10 mouse cellular contexts compared by ENCODE assay signal in genomic region chr13:16020659-16021058, GRCm38 (mm10). TPM values are rescaled to one million over a fixed set of nuclear protein-coding genes. Genes with fewer than 3 reads are reported as not detected.
DNase-seq lines count a peak whose midpoint lies in the region; ATAC-seq and TF ChIP-seq lines count a peak whose summit lies in the region.
"Had no signal": no experiment of that assay in that cellular context is flagged by ENCODE, and none has a peak within 500 bp of the region (broad histone marks: within the 10 kb centered on the region; RNA-seq: fewer than 3 reads in every experiment).

No protein-coding gene starts in this region.

- no peak overlapping the region for H3K9ac ChIP-seq in kidney, embryonic 16.5 days (replicated peaks; ENCODE audit: low read length)
- H3K9ac ChIP-seq in midbrain, embryonic 14.5 days (replicated peaks; ENCODE audit: low read length) = no peak overlapping the region

- DNase-seq in kidney, adult 18-20 months = peak; percentile 31
- DNase-seq in kidney, postnatal 36 days = peak; percentile 33 to 73
- peak; percentile 86 for DNase-seq in midbrain, embryonic 14.5 days

- no peak for TF ChIP-seq CTCF in embryonic fibroblast, embryonic 13.5 days (IDR thresholded peaks at IDR 0.05; ENCODE audit: borderline replicate concordance, insufficient read depth, low read length)

- no peak for ATAC-seq in kidney, embryonic 16.5 days (ENCODE audit: low FRiP score, low TSS enrichment)
- ATAC-seq in CD4-positive, CD25-positive, alpha-beta regulatory T cell, adult 4 months = peak; percentile 57
- peak; percentile 49 for ATAC-seq in activated CD4-positive, CD25-positive, alpha-beta regulatory T cell, adult 4 months
- no peak for ATAC-seq in midbrain, embryonic 14.5 days (ENCODE audit: low FRiP score, low TSS enrichment)
- no peak for ATAC-seq in erythroblast, adult 5-6 weeks (replicated peaks; ENCODE audit: low FRiP score, poor library complexity, severe bottlenecking)

- TF ChIP-seq POLR2A in embryonic fibroblast, embryonic 13.5 days (IDR thresholded peaks at IDR 0.05; ENCODE audit: low read depth, low read length) = no peak; the same call in 1 of the 2 replicates

- no peak overlapping the region for H3K4me3 ChIP-seq in kidney, embryonic 16.5 days (ENCODE audit: low read length)
- H3K4me3 ChIP-seq in embryonic fibroblast, embryonic 13.5 days (ENCODE audit: insufficient read depth, low read length) = peak overlapping the region; percentile 55
- no peak overlapping the region for H3K4me3 ChIP-seq in midbrain, embryonic 14.5 days (replicated peaks; ENCODE audit: low read depth, low read length)
- H3K4me3 ChIP-seq: erythroblast, embryonic 14.5 days; megakaryocyte, embryonic 14.5 days had no signal

- no peaks in the 10 kb centered on the region for H3K9me3 ChIP-seq in kidney, embryonic 16.5 days (ENCODE audit: low read length)
- no peaks in the 10 kb centered on the region for H3K9me3 ChIP-seq in midbrain, embryonic 14.5 days (ENCODE audit: control insufficient read depth, low read length)
- H3K9me3 ChIP-seq: megakaryocyte, embryonic 14.5 days had no signal

- H3K4me1 ChIP-seq in kidney, embryonic 16.5 days (ENCODE audit: insufficient read depth, low read length) = peaks cover 13% of the 10 kb centered on the region
- H3K4me1 ChIP-seq in embryonic fibroblast, embryonic 13.5 days (ENCODE audit: control insufficient read depth, insufficient read depth, low read length) = no peaks in the 10 kb centered on the region
- peaks cover 9% of the 10 kb centered on the region for H3K4me1 ChIP-seq in midbrain, embryonic 14.5 days (ENCODE audit: control insufficient read depth, insufficient read depth, low read length)

- no peaks in the 10 kb centered on the region for H3K36me3 ChIP-seq in kidney, embryonic 16.5 days (ENCODE audit: insufficient read depth, low read length)
- H3K36me3 ChIP-seq in midbrain, embryonic 14.5 days (ENCODE audit: control insufficient read depth, insufficient read depth, low read length) = no peaks in the 10 kb centered on the region

- peaks cover 28% of the 10 kb centered on the region for H3K27me3 ChIP-seq in kidney, embryonic 16.5 days (ENCODE audit: insufficient read depth, low read length)
- H3K27me3 ChIP-seq in midbrain, embryonic 14.5 days (ENCODE audit: control insufficient read depth, insufficient read depth, low read length) = peaks cover 13% of the 10 kb centered on the region; the same call in 1 of the 2 replicates

- no peak overlapping the region for H3K4me2 ChIP-seq in kidney, embryonic 16.5 days (replicated peaks; ENCODE audit: low read depth, low read length)
- H3K4me2 ChIP-seq in midbrain, embryonic 14.5 days (ENCODE audit: low read length) = no peak overlapping the region

- H3K27ac ChIP-seq in kidney, embryonic 16.5 days (ENCODE audit: low read length) = no peak overlapping the region
- peak overlapping the region; percentile 83 for H3K27ac ChIP-seq in embryonic fibroblast, embryonic 13.5 days (ENCODE audit: insufficient read depth, low read length)
- H3K27ac ChIP-seq in midbrain, embryonic 14.5 days (replicated peaks; ENCODE audit: low read depth, low read length) = no peak overlapping the region

- WGBS in kidney, embryonic 16.5 days = 3% methylated on average over 1 of the region's 1 CpGs
- 0% methylated on average over 1 of the region's 1 CpGs for whole genome bisulfite sequencing in midbrain, embryonic 14.5 days

RNA-seq across cellular contexts. Expression of gene Inhba, which starts 9.0 kb away (rescaled TPM):
- 1.0 and 2.5 TPM in 2 replicates for polyA plus RNA-seq in kidney, embryonic 16.5 days (2015; fragmentation: Nextera tagmentation; extraction: Ambion mirVana)
- polyA plus RNA-seq in CD4-positive, CD25-positive, alpha-beta regulatory T cell, adult 4 months (2017; shearing (Covaris generic)) = not detected
- not detected for polyA plus RNA-seq in activated CD4-positive, CD25-positive, alpha-beta regulatory T cell, adult 4 months (2017; shearing (Covaris generic))
- 105 and 296 TPM in 2 replicates for polyA plus RNA-seq in embryonic fibroblast, embryonic 13.5 days (2011; ENCODE audit: insufficient read length, low read depth, missing spikeins)
- 0.36 and 0.45 TPM in 2 replicates for polyA plus RNA-seq in midbrain, embryonic 14.5 days (2014; fragmentation: Nextera tagmentation; extraction: Ambion mirVana)
- 7.5 and 7.9 TPM in 2 replicates for total RNA-seq in erythroblast, adult 5-6 weeks (2015; ENCODE audit: low replicate concordance)
- total RNA-seq in erythroblast, adult 5-6 weeks (2017; ENCODE audit: low replicate concordance) = 2.5 and 3.8 TPM in 2 replicates
- polyA plus RNA-seq: erythroblast, embryonic 14.5 days had no signal

Comparison
In these comparisons a context has a peak if more than half of its experiments do, and no peak if none do; other contexts are left out.
1. DNase-seq: peak in every context shown above with its lines; median percentile 86 in midbrain, embryonic 14.5 days; 53 in kidney, postnatal 36 days; 31 in kidney, adult 18-20 months.
2. ATAC-seq: peak in CD4-positive, CD25-positive, alpha-beta regulatory T cell, adult 4 months (single experiment) and activated CD4-positive, CD25-positive, alpha-beta regulatory T cell, adult 4 months (single experiment); none in kidney, embryonic 16.5 days (single experiment), midbrain, embryonic 14.5 days (single experiment) and erythroblast, adult 5-6 weeks (single experiment).
3. RNA of gene Inhba, which starts 9.0 kb away (polyA plus RNA-seq): 105 to 296 TPM in embryonic fibroblast, embryonic 13.5 days; 1.0 to 2.5 TPM in kidney, embryonic 16.5 days, 0.36 to 0.45 TPM in midbrain, embryonic 14.5 days, not detected in activated CD4-positive, CD25-positive, alpha-beta regulatory T cell, adult 4 months and not detected in CD4-positive, CD25-positive, alpha-beta regulatory T cell, adult 4 months; every median in the first group is over 10 times any median in the second.